Mouse (Mus musculus) thymus, postnatal 0 days (tissue): Measurements from ENCODE around the gene Tial1. TPM values are rescaled to one million over a fixed set of nuclear protein-coding genes. Genes with fewer than 3 reads are reported as not detected.
A peak's percentile ranks its signal among the peaks of the same experiment; 100 is the strongest.

Experiments
- DNase-seq: peaks from one replicate; pipeline ENCODE4 v3.0.0-alpha.2; 2015; ENCODE audit warnings: low spot score
- polyA plus RNA-seq: library from polyadenylated mRNA; unstranded; fragments of >200 nt; fragmentation: Nextera tagmentation; extraction: Ambion mirVana; gene quantifications from 2 replicates; pipeline ENCODE4 v1.2.1, GENCODE M21; 2015

Gene Tial1
- 26.9 and 27.6 TPM in 2 replicates for polyA plus RNA-seq

DNA sequence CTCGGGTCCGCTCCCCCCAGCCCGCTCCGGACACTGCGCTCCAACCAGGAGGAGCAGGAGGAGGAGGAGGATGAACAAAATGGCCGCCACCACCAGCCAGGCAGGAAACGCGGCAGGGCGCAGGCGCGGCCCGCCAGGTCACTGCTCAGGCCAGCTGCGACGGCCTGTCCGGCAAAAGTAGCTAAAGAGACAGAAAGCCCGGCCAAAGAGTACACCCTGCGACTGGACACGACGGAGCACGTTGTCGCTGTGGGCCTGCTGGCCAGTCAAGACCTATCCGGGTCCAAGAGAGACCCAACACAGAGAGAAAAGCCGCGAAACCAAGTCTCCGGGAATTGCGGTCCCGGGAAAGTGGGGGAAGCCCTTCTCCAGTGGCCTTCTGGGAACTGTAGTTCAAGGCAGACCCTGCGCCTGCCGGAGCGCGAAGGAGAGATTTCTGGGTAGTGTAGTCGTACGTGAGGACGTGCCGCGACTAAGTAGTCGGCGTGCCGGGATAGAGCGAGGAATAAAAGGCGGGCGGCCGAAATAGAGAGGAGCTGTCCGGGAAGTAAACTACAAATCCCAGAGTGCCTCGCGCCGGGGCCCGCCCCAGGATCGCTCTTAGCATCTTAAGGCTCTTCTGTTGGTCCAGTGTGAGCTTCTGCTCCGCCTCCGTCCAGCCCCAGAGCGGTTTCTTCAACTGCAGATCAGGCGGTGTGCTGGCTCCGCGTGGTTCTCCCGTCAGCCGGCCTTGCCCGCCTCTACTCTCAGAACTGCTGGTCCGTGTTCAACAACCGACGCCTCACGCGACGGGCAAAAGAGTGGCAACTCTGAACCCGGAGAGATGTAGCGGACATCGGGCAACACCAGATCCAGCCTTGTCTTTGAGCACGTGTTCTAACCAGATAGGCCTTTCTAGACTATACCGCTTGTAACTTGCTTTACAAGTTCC, at the start of gene Tial1:
Gene Tial1, minus strand, starts transcription at position 433 of the 931 bp plus-strand sequence.
- peak; percentile 96 for DNase-seq

- no peak for DNase-seq
These were observed 42.6 kb upstream of the Tial1 start for GRCm38 (mm10) chr7:128504091-128504490.

DNA sequence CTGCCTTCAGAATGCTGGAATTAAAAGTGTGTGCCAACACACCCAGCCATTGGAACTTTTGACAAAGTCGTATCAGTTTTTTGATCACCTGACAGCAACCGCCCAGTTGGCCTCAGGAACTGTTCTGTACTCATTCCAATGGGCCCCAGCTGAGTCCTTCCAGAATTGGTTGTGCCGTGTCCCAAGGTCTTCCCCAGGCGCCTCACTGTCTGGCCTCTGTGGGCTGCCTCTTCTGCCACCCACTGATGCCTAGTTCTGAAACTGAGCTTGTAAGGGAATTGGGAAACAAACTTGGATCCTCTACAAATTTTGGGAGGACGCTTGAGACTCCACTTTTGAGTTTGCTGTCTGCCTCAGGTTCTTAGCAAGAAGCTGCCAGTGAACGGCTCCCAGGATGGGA, 38.3 kb upstream of the Tial1 start:
- no peak for DNase-seq

DNA sequence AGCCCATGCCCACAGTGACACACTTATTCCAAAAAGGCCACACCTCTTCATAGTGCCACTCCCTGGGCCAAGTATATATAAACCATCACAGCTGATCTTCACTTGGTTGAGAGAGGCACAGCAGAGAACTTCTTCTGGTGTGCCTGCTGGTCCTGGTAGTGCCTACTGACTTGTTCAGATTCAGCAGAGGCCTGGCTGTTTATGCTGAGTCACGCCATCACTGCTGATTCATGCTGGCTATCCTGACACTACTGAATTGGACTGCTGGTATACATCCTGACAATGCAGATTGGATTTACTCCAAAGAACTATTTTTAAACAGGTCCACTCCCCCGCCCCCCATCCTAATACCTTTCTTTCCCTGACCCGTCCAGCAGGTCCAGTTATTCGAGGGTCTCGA, 33.0 kb upstream of the Tial1 start:
- no peak for DNase-seq

GRCm38 (mm10) chr7:128488986-128489385, 27.5 kb upstream of the Tial1 start:
- DNase-seq: no peak

GRCm38 (mm10) chr7:128474322-128474721, 12.8 kb upstream of the Tial1 start:
- no peak for DNase-seq

DNA sequence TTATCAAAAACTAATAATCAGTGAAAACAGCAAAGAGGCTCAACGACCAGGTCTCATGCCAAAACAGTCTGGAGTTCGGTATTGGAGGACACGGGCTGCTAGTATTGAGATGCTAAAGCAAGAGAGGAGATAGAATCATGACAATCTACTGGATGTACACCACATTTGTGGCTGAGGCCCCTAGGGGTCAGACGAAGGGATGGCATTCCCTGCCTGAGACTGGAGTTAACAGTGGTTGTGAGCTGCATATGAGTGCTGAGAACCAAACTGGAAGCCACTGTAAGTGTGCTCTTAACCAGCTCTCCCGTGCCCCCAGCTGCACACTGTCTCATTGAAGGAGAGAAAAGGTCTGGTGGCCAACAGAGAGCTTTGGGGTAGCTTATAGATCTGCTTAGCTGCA, 889 bp upstream of the Tial1 start:
- peak; percentile 3 for DNase-seq

- peak; percentile 44 for DNase-seq
These were observed 670 bp downstream of the Tial1 start for GRCm38 (mm10) chr7:128460865-128461228.

DNA sequence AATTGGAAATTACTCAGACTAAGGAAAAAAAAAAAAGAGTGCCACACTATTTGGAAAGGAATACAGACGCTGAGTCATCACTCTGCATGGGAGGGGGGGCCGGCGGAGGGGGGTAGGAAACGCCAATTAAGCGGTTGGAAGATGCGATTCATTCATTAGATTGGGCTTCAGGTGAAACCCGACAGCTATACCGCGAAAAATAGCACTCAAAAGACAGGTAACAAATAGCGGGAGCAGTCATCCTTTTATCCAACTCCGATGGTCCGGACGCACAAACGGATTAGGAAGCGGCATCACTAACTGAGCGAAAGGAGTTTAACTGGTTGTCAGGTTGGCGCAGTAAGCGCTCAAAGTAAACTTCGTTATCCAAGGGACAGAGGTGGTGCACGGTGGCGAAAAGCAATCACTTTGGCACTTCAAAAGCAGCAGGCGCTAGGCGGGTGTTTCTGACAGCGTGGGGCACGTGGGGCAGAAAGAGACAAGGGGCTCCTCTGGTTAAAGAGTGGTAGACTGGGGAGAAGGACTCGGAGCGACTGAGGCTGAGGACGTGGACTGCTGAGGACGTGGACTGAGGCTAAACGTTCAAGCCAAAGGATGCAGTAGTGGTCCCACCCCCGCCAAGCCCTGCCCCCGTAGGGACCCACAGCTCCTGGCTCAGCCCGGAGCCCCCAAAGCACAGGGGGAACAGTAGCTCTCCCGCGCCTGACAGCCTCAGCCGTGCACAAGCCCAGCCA, 1.2 kb downstream of the Tial1 start:
- peak; percentile 48 for DNase-seq

GRCm38 (mm10) chr7:128459791-128460130, 1.8 kb downstream of the Tial1 start:
- DNase-seq: no peak

GRCm38 (mm10) chr7:128458011-128458410, 3.5 kb downstream of the Tial1 start:
- no peak for DNase-seq

DNA sequence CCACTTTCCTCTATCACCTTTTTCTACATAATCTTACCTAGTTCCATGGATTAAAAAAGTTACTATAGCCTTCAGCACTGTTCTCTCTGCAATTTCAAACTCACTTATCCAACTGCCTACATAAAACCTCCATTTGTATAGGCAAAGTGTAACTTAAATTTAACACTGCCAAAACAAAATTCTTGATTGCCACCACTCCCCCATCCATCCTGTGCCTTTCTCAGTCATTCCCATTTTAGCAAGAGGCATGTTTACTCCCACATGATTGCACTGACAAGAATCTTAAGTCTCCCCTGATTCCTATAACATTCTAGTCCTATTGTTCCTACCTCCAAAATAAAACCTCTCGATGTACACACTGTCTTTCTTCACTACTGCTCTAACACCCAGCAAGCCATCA, 8.8 kb downstream of the Tial1 start:
- DNase-seq: no peak

DNA sequence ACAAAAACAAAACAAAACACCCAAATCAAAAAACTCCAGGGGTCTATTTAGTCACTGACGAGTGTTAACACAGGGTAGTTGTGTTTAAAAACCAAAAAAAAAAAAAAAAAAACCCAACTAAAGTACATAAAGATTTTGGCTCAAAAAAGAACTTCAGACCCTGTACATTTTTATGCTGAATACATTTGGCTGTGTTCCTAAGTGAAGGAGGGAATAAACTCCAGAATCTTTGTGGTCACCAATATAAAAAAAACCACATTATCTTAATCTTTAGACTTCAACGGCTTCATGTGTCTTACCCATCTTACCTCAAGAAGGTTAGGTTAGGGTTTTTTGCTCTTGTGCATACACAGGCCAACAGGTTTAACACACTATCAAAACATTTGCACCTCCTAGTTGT, 20.9 kb downstream of the Tial1 start:
- DNase-seq: no peak

DNA sequence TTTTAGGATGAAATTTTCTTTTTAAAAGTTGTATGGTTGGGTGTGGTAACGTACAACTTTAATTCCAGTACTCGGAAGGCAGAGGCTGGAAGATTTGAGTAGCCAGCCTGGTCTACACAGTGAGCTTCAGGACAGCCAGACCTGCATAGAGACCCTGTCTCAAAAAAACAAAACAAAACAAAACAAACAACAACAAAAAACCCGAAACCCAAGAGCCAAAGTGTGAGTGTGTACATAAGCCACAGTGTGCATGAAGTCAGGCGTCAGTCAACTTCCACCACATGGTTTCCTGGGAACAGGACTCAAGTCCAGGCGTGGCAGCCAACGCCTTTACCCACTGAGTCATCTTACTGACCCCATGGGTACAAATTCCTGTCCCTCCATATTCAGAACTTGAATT, 22.3 kb downstream of the Tial1 start:
- DNase-seq: no peak

DNA sequence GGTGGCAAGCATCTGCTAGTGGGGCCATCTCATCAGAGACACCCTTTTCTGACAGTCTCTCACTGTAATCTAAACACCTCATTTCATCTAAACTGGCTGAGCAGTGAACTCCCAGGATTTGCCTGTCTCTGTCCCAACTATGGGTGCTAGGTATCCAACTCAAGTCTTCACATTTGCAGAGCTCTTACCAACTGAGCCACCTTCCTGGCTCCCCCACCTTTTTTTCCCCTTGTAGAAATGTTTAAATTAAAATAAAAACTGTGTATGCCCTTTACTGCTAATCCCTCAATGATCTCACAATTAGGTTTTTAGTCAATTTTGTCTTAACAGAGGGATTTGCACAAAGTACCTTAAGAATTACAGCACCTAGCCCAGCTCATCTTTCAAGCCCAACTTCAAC, 23.4 kb downstream of the Tial1 start:
- no peak for DNase-seq

DNA sequence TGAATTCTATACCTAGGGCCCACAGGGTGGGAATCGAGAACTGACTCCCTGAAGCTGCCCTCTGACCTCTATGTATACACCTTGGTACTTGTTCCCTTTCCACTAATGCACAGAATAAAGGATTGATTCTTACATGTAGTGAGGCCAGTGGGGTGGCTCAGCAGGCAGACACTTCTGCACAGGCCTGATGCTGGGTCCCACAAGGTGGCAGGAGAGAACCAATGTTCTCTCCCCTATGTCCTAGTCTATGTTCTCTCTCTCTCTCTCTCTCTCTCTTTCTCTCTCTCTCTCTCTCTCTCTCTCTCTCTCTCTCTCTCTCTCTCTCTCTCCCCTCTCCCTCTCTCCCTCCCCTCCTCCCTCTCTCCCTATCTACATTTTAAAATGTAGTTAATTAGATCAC, 28.3 kb downstream of the Tial1 start:
- peak; percentile 26 for DNase-seq

DNA sequence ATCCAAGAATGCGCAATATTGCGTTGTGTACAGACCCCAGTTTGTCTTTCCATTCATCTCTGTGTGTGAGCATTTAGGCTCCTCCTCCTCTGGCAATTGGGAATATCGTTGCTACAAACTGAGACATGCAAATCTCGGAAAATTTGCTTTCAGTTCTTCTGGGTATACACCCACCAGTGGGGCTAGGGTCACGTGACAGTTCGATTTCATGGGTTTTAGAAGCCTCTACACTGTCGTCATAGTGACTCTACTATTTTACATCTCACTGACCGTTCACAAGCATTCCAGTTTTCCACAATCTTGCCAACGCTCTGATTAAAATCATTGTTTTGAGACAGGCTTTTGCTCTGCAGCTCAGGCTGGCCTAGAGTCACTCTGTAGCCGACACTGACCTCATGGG, 28.9 kb downstream of the Tial1 start:
- DNase-seq: no peak

- no peak for DNase-seq
These were observed 39.0 kb downstream of the Tial1 start for GRCm38 (mm10) chr7:128422491-128422890.

DNA sequence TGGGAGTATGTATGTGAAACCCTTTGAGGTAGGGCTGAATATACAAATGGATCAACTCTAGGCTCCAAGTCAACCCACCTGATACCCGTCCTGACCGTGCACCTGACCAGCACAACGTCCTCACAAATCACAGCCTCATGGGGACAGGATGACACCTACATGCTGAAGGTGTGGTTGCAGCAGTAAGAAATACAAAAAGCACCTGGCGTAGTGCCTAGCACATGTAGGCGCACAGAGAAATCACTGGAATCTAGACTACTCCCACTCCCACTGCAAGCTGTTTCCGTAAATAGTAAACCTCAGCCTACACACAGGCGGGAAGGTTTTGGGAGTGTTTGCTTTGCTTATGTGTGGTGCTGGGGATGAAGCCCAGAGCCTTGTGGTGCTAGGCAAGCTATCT, 39.8 kb downstream of the Tial1 start:
- DNase-seq: no peak

DNA sequence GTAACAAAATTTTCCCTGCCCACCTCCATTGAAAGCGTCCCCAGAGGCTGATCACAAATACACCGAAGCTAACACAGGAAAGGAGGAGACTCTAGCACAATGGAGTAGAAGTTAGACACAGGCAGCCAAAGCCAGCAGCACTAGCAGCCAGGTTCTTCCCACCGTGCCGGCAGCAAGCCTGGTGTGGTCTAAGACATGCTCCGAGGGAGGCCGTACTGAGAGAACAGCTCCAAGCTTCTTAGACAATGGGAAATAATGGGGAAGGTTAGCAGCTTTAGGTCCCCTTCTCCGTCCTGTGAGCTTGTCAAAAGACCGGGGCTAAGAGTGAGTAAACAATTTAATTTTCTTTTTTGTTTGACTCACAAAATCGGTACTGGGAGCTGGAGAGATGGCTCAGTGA, 41.8 kb downstream of the Tial1 start:
- DNase-seq: no peak

- DNase-seq: peak; percentile 48
These were observed 43.4 kb downstream of the Tial1 start, which contains the start of gene Rgs10 for GRCm38 (mm10) chr7:128417930-128418779. Gene Rgs10, minus strand, starts transcription at chr7:128418758.
